Mouse (Mus musculus): Measurements from ENCODE around the gene Hsd17b12. TPM values are rescaled to one million over a fixed set of nuclear protein-coding genes. Genes with fewer than 3 reads are reported as not detected.

Gene Hsd17b12
- total and polyA plus RNA-seq, 3 experiments = 70.7 to 117 (median 114) TPM

- Histone ChIP-seq H3K4me1 (ENCODE audit: control insufficient read depth in 1 of 2, insufficient read depth in 2 of 2) (no peaks in the 10 kb centered on the region), H3K9ac (ENCODE audit: insufficient read depth, low read depth) (no peak overlapping the region), H3K4me3 (replicated peaks in 1 of 3; ENCODE audit: low read depth in 2 of 3, low read length in 2 of 3, poor library complexity in 1 of 3) (no peak overlapping the region), H3K36me3 (replicated peaks in 1 of 2; ENCODE audit: control insufficient read depth in 1 of 2, insufficient read depth in 1 of 2, low read length in 1 of 2) (peaks cover 65 to 94% of the 10 kb centered on the region in 2 experiments), H3K4me2 (ENCODE audit: insufficient read depth, low read depth, poor library complexity, severe bottlenecking) (no peak overlapping the region), H3K27ac (ENCODE audit: insufficient read depth, low read depth) (no peak overlapping the region), H3K79me2 (replicated peaks; ENCODE audit: control insufficient read depth, extremely low read depth, insufficient read depth, poor library complexity, severe bottlenecking) (no peaks in the 10 kb centered on the region), H3K9me3 (replicated peaks; ENCODE audit: low read length) (no peaks in the 10 kb centered on the region), H3K27me3 (replicated peaks) (no peaks in the 10 kb centered on the region)
- in situ Hi-C loops (cut with MboI; ENCODE audit: low pct_ligation_motif_present, low pct_unique_long_range_greater_than_20kb, low sequenced_read_pairs) = no loop called here
- DNase-seq (ENCODE audit: extremely low read depth) = no peak
- TF ChIP-seq EP300 (IDR thresholded peaks at IDR 0.05; ENCODE audit: low read length) = no peak
- no peak for TF ChIP-seq MEF2A (IDR thresholded peaks at IDR 0.05; ENCODE audit: borderline replicate concordance, low read depth, low read length)
- no peak for TF ChIP-seq SMC3 (IDR thresholded peaks at IDR 0.05; ENCODE audit: low read depth, low read length)
- no peak for TF ChIP-seq ETS1 (conservative IDR thresholded peaks at IDR 0.05; ENCODE audit: low read depth, low read length)
- TF ChIP-seq UBTF (IDR thresholded peaks at IDR 0.05; ENCODE audit: low read depth, low read length) = no peak
- no peak for TF ChIP-seq ZC3H11A (IDR thresholded peaks at IDR 0.05; ENCODE audit: low read depth, low read length)
- no peak for TF ChIP-seq KAT2A (IDR thresholded peaks at IDR 0.05; ENCODE audit: insufficient replicate concordance, low read length)
- TF ChIP-seq JUN (IDR thresholded peaks at IDR 0.05; ENCODE audit: insufficient read depth, low read depth, low read length) = no peak
- no peak for TF ChIP-seq GABPA (IDR thresholded peaks at IDR 0.05; ENCODE audit: insufficient replicate concordance, low read depth, low read length)
- no peak for TF ChIP-seq ZKSCAN1 (IDR thresholded peaks at IDR 0.05; ENCODE audit: borderline replicate concordance, low read depth, low read length)
- no peak for TF ChIP-seq HCFC1 (IDR thresholded peaks at IDR 0.05; ENCODE audit: low read depth, low read length)
- TF ChIP-seq POLR2A (IDR thresholded peaks at IDR 0.05; ENCODE audit: low read depth, low read length) = no peak
- TF ChIP-seq JUND (conservative IDR thresholded peaks at IDR 0.05; ENCODE audit: low read depth, low read length) = no peak
- TF ChIP-seq TBP (conservative IDR thresholded peaks at IDR 0.05; ENCODE audit: low read depth, low read length) = no peak
- TF ChIP-seq CHD2 (IDR thresholded peaks at IDR 0.05; ENCODE audit: low read length) = no peak
- no peak for TF ChIP-seq PAX5 (IDR thresholded peaks at IDR 0.05; ENCODE audit: low read length)
- no peak for TF ChIP-seq USF2 (conservative IDR thresholded peaks at IDR 0.05; ENCODE audit: low read depth, low read length)
- TF ChIP-seq POLR2AphosphoS2 (IDR thresholded peaks at IDR 0.05; ENCODE audit: low read depth, low read length) = no peak
- TF ChIP-seq USF1 (IDR thresholded peaks at IDR 0.05; ENCODE audit: low read depth, low read length) = no peak
- TF ChIP-seq ELF1 (IDR thresholded peaks at IDR 0.05; ENCODE audit: low read depth, low read length) = no peak
- dilution Hi-C loops (cut with MboI; ENCODE audit: extremely low pct_ligation_motif_present, extremely low pct_unique_long_range_greater_than_20kb, low sequenced_read_pairs) = no loop called here
Observed at GRCm38 (mm10) chr2:94001918-94002317, 155.8 kb downstream of the Hsd17b12 start.

DNA sequence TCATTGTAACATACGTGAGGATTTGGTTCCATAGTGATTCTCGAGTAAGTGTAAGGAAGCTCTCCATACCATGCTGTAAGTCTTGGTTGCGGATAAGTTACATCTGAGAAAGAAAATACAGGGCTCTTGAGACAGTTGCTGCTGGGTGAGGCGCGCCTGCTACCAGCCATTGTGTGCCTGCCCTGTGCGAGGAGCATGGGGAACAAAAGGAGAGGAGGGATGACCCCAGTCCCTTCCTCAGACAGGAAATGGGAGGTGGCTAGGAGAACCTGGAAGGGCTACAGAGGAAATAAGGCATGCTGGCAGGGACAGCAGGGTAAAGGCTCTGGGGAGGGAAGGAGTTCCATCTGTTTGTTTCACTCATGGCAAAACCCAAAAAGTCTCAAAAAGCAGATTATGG, 156.4 kb downstream of the Hsd17b12 start:
- no peaks in the 10 kb centered on the region for H3K4me1 ChIP-seq (ENCODE audit: control insufficient read depth in 1 of 2, insufficient read depth in 2 of 2)
- dilution Hi-C loops (cut with MboI; ENCODE audit: extremely low pct_ligation_motif_present, extremely low pct_unique_long_range_greater_than_20kb, low sequenced_read_pairs) (no loop called here), in situ Hi-C loops (cut with MboI; ENCODE audit: low pct_ligation_motif_present, low pct_unique_long_range_greater_than_20kb, low sequenced_read_pairs) (no loop called here)
- no peaks in the 10 kb centered on the region for H3K79me2 ChIP-seq (replicated peaks; ENCODE audit: control insufficient read depth, extremely low read depth, insufficient read depth, poor library complexity, severe bottlenecking)
- H3K4me2 ChIP-seq (ENCODE audit: insufficient read depth, low read depth, poor library complexity, severe bottlenecking) = no peak overlapping the region
- no peaks in the 10 kb centered on the region for H3K27me3 ChIP-seq (replicated peaks)
- H3K9ac ChIP-seq (ENCODE audit: insufficient read depth, low read depth) = no peak overlapping the region
- no peak overlapping the region for H3K27ac ChIP-seq (ENCODE audit: insufficient read depth, low read depth)
- no peak overlapping the region for H3K4me3 ChIP-seq (replicated peaks in 1 of 3; ENCODE audit: low read depth in 2 of 3, low read length in 2 of 3, poor library complexity in 1 of 3)
- peaks cover 64 to 94% of the 10 kb centered on the region in 2 experiments for H3K36me3 ChIP-seq (replicated peaks in 1 of 2; ENCODE audit: control insufficient read depth in 1 of 2, insufficient read depth in 1 of 2, low read length in 1 of 2)
- DNase-seq (ENCODE audit: extremely low read depth) = no peak
- TF ChIP-seq USF2 (conservative IDR thresholded peaks at IDR 0.05; ENCODE audit: low read depth, low read length) (no peak), CHD1 (IDR thresholded peaks at IDR 0.05; ENCODE audit: low read depth, low read length) (no peak), MAZ (IDR thresholded peaks at IDR 0.05; ENCODE audit: low read depth, low read length) (no peak), ZC3H11A (IDR thresholded peaks at IDR 0.05; ENCODE audit: low read depth, low read length) (no peak), NRF1 (IDR thresholded peaks at IDR 0.05; ENCODE audit: low read depth, low read length) (no peak), KAT2A (IDR thresholded peaks at IDR 0.05; ENCODE audit: insufficient replicate concordance, low read length) (no peak), MAFK (IDR thresholded peaks at IDR 0.05; ENCODE audit: insufficient replicate concordance, low read length) (no peak), SIN3A (IDR thresholded peaks at IDR 0.05; ENCODE audit: low read length) (no peak), MYC (IDR thresholded peaks at IDR 0.05; ENCODE audit: low read depth, low read length) (no peak), IRF4 (IDR thresholded peaks at IDR 0.05; ENCODE audit: low read depth, low read length) (no peak), ZNF384 (IDR thresholded peaks at IDR 0.05; ENCODE audit: low read depth, low read length) (no peak), CTCF (conservative IDR thresholded peaks at IDR 0.05 in 1 of 2, IDR thresholded peaks at IDR 0.05 in 1 of 2; ENCODE audit: low read depth in 2 of 2, low read length in 2 of 2) (no peak), ZMIZ1 (IDR thresholded peaks at IDR 0.05; ENCODE audit: low read depth, low read length) (no peak), SMC3 (IDR thresholded peaks at IDR 0.05; ENCODE audit: low read depth, low read length) (no peak), USF1 (IDR thresholded peaks at IDR 0.05; ENCODE audit: low read depth, low read length) (no peak), ETS1 (conservative IDR thresholded peaks at IDR 0.05; ENCODE audit: low read depth, low read length) (no peak), RAD21 (IDR thresholded peaks at IDR 0.05; ENCODE audit: low read depth, low read length) (no peak), HCFC1 (IDR thresholded peaks at IDR 0.05; ENCODE audit: low read depth, low read length) (no peak), NELFE (IDR thresholded peaks at IDR 0.05; ENCODE audit: low read depth, low read length) (no peak), RCOR1 (conservative IDR thresholded peaks at IDR 0.05; ENCODE audit: low read depth, low read length) (no peak)
- no peaks in the 10 kb centered on the region for H3K9me3 ChIP-seq (replicated peaks; ENCODE audit: low read length)

Data from CH12.LX (cell line).